Mouse (Mus musculus) urinary bladder, postnatal 14 days (tissue): ENCODE measurements around the gene Pdxp.

Source experiments
- DNase-seq: peaks from one replicate; pipeline ENCODE4 v3.0.0; 2021; ENCODE audit warnings: low spot score

Gene Pdxp

GRCm38 (mm10) chr15:78899740-78900584 lies 13.8 kb upstream of the Pdxp start, which contains the start of gene Sh3bp1:
Gene Sh3bp1 (plus strand): TSS chr15:78899768.
- peak; percentile 77 for DNase-seq

GRCm38 (mm10) chr15:78900585-78901421 lies 12.9 kb upstream of the Pdxp start:
- DNase-seq, result peak; percentile 48

DNA sequence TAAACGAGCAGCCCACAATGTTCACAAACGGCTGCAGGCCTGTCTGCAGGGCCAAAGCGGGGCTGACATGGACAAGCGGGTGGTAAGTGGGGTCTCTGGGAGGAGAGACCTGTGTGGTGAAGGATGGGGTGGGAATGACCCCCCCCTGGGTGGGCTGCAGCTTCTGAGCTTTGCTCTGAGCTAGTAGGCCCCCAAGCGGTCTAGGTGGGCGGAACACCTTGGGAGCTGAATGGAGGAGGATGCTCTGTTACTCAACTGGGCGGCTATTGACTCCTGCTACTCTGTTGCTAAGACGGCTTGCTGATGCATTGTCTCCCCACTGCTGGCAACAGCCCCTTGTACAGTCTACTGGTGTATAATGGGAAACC lies 12.3 kb upstream of the Pdxp start:
- no peak for DNase-seq

DNA sequence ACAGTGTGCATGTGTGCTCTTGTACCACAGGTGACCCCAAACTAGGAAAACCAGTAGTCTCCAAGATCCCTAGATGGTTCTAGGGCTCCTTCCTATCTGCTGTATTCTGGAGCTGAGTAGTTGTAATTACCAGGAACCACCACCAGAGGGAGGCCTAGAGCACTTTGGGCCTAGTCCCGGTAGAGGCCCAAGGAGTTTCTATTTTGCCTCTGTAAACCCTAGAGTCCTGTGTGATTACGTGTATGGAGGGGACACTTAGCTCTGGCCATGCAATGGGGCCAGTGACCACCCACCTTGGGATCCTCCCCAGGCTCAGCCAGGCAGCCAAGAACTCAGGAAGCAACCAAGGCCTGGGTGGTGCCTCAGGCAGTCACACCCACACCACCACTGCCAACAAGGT lies 10.5 kb upstream of the Pdxp start:
- DNase-seq, result peak; percentile 86

- DNase-seq, result no peak
Observed at GRCm38 (mm10) chr15:78908399-78908798, 5.3 kb upstream of the Pdxp start.

GRCm38 (mm10) chr15:78908982-78909381 lies 4.7 kb upstream of the Pdxp start:
- no peak for DNase-seq

- DNase-seq, result peak; percentile 57
Observed at GRCm38 (mm10) chr15:78912040-78912439, 1.7 kb upstream of the Pdxp start.

GRCm38 (mm10) chr15:78914091-78914822 lies 538 bp downstream of the Pdxp start:
- DNase-seq, result no peak

DNA sequence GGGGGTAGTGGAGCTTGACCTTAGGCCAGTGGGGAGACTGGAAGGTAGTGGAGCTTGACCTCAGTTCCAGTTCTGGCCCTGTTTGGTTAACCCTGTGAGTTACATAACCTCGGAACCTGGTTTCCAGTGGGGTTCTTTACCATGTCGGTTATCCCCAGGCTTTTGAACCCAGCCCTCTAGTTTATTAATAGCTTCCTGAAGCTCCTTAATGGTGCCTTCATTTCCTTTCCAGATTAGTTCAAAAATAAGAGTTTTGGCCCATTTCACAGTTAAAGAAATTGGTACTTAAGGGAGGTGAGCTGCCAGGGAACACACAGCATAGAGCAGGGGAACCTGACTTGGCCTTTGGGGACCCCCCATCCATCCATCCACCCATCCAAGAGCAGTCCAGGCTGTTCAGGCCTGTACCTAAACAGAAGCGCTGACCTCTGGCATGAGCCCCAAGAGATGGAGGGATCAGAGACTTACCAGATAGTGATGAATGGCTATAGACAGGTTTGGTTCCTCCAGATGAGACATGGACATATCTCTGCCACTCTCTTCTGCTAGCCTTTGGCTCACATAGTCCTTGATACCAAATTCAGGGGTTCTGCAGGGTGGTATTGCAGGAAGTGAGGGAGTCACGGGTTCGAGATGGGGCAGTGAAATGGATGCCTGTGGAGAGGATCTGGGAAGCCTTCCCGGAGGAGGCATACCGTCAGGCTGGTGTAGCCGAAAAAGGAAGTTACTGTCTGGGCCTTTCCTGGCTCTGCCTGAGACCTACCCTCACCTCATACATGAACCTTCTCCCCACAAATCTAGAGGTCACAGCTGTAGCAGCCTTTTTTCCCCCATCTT lies 1.3 kb downstream of the Pdxp start:
- no peak for DNase-seq

DNA sequence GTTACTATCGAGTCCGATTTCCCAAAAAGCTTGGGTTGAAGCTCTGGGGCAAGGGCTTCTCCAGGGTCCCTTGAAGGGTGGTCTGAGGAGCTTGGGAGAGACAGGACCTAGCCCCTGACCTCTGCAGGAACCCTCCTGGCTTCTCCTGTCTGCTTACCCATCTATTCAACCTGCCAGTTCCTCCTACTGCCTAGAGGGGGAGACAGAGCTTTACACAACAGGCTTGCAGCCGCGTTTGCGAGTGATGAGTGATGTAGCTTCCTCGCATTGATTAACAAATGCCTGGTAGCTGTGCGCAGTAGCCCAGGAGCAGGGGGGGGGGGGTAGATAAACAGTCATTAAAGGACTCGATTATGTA lies 1.9 kb downstream of the Pdxp start:
- DNase-seq, result peak; percentile 66

- DNase-seq, result no peak
Observed at GRCm38 (mm10) chr15:78916052-78916826, 2.5 kb downstream of the Pdxp start.

DNA sequence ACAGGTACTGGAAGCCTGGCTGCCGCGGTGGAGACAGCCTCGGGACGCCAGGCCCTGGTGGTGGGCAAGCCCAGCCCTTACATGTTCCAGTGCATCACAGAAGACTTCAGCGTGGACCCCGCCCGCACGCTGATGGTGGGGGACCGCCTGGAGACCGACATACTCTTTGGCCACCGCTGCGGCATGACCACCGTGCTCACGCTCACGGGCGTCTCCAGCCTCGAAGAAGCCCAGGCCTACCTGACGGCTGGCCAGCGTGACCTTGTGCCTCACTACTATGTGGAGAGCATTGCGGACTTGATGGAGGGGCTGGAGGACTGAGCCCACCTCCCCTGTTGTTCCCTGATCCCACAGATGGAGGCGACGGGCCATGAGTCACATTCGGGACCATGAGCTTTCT lies 4.4 kb downstream of the Pdxp start:
- DNase-seq, result no peak

DNA sequence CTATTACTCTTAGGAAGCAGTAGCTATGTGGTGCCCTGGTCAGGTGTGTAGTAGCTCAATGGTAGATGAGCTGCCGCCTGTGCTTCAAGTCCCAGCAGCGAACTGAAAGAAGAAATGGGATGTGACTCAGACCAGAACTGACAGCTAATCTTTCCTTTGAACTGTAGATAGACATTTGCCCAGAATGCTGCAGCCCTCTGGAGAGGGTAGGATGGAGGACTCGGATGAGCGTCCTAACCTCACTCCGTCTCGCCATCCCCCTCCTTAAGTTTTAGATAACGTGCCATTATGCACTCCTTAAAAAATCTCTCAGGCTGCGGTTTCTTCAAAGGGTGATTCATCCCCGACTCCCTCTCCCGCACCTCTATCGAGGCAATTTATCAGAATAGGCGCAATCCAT lies 6.2 kb downstream of the Pdxp start:
- no peak for DNase-seq

GRCm38 (mm10) chr15:78922700-78923099 lies 9.0 kb downstream of the Pdxp start:
- no peak for DNase-seq

GRCm38 (mm10) chr15:78923585-78923984 lies 9.9 kb downstream of the Pdxp start:
- no peak for DNase-seq

DNA sequence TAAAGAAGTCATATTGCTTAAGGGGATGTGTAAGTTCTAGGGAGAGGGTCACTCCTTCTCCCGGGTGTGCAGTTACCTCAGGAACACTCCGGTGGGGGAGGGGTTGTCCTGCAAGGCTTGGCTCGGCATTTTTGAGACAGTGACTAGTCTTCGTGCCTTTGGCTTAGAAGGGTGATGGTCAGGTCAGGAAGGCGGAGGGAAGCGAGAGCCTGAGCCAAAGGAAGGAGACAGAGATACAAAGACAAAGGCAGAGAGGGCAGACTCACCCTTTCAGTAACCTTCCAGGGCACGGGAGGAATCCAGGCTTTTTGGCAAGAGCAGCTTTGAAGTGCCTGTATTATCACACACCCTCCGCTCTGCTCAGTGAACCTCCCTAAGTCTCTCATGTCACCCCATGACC lies 11.4 kb downstream of the Pdxp start:
- DNase-seq, result no peak

GRCm38 (mm10) chr15:78926021-78926919 lies 12.6 kb downstream of the Pdxp start, which contains the start of gene Lgals1:
Gene Lgals1 (plus strand): TSS chr15:78926725.
- peak; percentile 87 for DNase-seq

DNA sequence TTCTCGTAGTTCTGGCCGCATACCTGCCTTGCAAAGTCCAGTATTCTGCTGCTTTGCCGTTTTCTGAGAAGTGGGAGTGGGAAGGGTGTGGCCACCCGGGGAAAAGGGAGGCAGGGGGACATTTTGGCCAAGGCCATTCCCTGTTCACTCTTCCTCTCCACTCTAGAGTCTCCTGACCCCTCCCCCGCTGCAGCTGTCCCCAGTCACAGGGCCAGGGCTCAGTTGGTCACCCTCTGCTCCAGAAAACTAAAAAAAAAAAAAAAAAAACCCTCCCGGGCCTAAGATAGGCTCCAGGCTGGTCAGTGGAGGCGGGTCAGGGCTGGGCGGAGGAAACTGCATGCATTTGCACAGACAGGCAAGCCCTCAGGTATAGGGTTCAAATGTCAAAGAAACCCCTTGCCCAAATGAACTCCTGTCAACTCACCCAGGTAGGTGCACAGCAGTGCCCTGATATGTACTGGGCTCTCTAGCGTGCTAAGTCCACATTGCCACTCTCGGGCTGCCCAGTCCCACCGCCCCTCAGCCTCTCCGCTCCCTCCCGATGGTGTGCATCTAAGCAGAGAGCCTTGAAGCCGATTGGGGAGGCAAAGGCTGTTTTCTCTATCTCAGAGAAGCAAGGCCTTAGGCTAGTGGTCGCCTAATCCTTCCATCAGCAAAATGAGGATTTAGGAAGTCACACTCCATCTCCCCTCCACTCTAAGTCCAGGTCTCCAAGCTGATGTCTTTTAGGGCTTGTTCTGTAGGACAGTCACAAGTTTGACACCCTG lies 13.5 kb downstream of the Pdxp start:
- DNase-seq, result peak; percentile 37
